Mouse (Mus musculus) CD8-positive naive resting alpha-beta T cell, adult 2 months (primary cell): Measurements from ENCODE around the gene Raly.

Experiments
- DNase-seq, 2 experiments: peaks; one replicate each; pipeline ENCODE4 v3.0.0; 2022; ENCODE audit warnings: low read depth in 2 of 2, low spot score in 2 of 2

Gene Raly

GRCm38 (mm10) chr2:154790656-154791483 lies at the start of gene Raly, which contains the start of gene a:
Gene Raly, plus strand, starts transcription at chr2:154791096.
Gene a, plus strand, starts transcription at chr2:154791402.
- DNase-seq: peak; percentile 96

- DNase-seq: no peak
Measured at GRCm38 (mm10) chr2:154742911-154743819, 47.7 kb upstream of the Raly start.

DNA sequence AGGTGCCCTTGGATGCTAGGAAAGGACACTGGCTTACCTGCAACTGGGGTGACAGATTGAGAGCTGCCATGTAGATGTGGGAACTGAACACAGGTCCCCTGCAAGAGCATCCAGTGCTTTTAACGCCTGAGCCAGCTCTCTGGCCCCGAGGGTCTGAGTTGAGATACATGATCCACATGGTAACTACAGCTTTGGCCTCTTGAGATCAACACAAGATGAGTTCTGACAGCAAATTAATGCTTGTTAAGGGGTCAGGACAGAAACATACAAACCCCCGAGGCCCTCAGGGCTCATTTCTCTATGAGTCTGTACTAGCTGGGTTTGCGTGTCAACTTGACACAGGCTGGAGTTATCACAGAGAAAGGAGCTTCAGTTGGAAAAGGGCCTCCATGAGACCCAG lies 47.0 kb upstream of the Raly start:
- DNase-seq: no peak

- DNase-seq: no peak
Measured at GRCm38 (mm10) chr2:154748383-154748782, 42.5 kb upstream of the Raly start.

- no peak for DNase-seq
Measured at GRCm38 (mm10) chr2:154749046-154750036, 41.6 kb upstream of the Raly start.

DNA sequence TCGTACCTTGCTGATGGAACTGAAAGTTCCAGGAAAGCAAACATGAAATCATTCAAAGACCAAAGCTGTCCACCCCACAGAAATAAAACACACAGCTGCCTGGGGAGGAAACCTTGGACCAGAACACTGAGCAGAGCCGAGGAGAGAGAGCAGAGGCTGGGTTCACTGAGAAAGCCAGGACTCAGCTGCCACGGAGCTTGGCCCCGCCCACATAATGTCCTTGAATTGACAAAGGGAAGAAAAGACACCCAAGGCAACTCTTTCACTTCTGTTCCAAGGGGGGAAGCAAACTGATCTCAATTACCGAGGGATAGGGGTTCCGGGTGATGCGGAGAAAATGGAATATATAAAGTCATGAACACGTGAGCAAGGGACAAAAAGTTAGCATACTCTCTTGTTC lies 39.0 kb upstream of the Raly start:
- DNase-seq: no peak

- peak in 1 of 2 experiments; percentile 25 for DNase-seq
Measured at GRCm38 (mm10) chr2:154754068-154754560, 36.8 kb upstream of the Raly start.

DNA sequence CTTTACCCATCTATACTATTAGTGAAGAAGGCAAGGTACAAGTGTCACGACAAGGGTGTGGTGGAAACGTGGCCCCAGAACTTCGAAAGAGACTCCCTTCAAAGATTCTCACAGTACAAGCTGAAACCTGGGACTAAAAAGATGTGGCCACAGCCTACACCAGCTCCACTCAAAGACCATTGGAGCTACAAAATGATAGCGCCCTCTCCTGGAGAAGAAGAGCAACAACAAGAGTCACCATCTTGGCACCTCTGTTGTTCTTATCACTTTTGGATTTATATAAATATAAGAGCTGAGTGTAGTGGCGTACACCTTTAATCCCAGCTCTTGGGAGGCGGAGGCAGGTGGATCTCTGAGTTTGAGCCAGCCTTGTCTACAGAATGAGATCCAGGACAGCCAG lies 35.1 kb upstream of the Raly start:
- DNase-seq: no peak

- DNase-seq: no peak
Measured at GRCm38 (mm10) chr2:154757691-154758090, 33.2 kb upstream of the Raly start.

DNA sequence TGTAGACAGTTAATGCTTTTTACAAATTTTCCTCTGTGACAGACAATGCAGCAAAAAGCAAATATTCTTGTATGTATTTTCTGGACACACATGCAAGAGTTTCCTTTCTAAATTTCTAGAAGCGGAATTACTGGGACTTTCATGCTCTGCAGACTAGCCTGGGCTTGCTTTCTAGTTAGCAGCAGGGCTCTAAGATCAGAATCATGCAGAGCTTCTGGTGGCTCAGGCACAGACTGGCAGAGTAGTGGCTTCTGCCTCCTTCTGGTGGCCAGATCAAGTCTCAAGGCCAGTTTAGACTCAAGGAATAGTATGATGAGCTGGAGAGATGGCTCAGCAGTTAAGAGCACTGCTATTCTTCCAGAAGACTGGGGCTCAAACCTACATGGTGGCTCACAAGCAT lies 32.4 kb upstream of the Raly start:
- no peak for DNase-seq

DNA sequence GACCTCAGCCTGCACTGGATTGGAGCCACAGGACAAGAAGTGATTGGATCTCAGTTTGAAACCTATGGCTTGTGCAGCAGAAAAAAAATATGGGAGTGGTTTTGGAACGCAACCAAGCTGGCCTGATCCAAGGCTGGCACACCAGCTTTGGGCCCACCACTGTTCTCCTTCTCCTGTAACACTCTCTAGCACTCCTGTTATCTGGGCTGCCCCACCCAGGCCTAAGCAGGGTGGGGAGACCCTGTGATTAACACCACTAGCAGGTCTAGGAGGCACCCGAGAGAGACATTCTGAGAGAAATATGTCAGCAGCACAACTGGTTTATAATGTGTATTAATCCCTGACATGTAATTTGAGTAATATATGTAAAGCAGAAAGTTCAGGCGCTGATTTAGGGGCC lies 27.7 kb upstream of the Raly start:
- DNase-seq: no peak

DNA sequence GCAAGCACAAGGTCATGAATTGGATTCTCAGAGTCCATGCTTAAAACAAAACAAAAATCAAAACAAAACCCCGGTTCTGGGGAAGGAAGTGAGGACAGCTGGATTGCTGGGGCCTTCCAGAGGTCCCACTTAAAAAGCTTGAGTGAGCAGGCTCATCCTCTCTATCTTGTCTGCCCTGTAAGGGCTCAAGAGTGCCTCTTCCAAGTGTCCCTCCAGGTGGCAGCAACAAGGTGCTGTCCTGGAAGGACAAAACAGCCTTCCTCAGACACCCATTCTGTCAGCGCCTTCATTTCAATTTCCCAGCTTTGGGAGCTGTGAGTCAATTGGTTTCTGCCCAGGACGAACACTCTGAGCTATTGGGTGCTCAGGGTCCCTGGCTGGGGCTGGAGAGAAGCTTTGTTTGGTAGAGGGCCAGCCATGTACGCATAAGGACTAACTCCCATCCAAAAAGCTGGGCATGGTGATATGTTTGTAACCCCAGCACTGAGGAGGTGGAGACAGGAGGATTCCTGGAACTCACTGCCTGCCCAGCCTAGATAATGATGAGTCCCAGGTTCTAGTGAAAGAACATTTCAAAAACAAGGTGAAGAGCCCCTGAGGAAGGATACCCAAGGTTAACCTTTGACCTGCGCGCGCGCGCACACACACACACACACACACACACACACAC lies 25.9 kb upstream of the Raly start:
- no peak for DNase-seq

DNA sequence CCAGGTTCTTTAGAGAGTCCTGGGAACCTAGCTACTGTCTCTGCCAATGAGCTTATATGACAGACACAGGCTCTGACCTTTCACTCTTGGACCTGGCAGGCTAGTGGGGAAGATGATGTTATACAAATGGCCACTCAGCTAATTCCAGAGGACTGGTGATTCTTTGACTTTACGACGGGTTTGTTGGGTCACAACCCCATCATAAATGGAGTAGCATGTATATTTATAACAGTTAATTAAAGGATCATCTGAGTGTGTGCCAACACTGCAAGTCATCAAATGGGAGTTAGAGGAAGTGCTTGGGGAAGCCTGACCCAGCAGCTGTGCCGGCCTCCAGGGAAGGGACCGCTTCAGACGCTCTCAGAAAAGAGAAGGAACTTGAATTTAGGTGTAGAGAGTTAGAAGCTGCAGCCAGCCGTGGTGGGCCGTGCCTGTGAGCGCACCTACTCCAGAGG lies 25.3 kb upstream of the Raly start:
- DNase-seq: no peak

DNA sequence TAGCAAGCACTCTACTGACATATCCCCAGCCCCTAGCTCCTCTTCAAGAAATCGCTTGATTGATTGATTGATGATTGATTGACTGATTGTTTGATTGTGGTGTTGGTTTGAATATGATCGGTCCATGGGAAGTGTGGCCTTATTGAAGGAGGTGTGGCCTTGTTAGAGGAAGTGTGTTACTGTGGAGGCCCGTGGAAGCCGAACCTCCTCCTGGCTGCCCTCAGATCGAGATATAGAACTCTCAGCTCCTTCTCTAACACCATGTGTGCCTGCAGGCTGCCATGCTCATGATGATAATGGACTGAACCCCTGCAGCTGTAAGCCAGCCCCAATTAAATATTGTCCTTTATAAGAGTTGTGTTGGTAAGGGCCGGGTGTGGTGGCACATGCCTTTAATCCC lies 23.8 kb upstream of the Raly start:
- no peak for DNase-seq

DNA sequence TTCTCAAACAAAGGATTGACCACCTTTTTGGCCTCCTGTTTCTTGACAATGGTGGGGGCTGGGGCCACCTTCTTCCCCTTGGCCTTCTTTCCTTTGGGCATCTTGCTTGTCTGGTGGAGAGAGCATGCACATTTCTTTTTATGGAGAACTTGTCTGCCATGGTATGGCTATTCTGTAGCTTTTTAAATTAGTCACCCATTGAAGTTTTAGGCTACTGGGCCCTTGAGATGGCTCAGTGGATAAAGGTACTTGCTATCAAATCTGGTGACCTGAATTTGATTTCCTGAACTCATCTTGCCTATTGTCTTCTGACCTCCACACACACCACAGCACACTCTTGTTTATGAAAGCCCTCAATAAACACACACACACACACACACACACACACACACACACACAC lies 21.0 kb upstream of the Raly start, which contains the start of gene Gm14214:
TSS of gene Gm14214 (minus strand) at position 101 of the 400 bp plus-strand sequence.
- DNase-seq: no peak

GRCm38 (mm10) chr2:154771604-154772003 lies 19.3 kb upstream of the Raly start:
- DNase-seq: no peak

- DNase-seq: peak; percentile 28 to 48
Measured at GRCm38 (mm10) chr2:154774032-154774431, 16.9 kb upstream of the Raly start.

GRCm38 (mm10) chr2:154776496-154776895 lies 14.4 kb upstream of the Raly start:
- DNase-seq: no peak

GRCm38 (mm10) chr2:154779648-154780047 lies 11.2 kb upstream of the Raly start:
- no peak for DNase-seq

DNA sequence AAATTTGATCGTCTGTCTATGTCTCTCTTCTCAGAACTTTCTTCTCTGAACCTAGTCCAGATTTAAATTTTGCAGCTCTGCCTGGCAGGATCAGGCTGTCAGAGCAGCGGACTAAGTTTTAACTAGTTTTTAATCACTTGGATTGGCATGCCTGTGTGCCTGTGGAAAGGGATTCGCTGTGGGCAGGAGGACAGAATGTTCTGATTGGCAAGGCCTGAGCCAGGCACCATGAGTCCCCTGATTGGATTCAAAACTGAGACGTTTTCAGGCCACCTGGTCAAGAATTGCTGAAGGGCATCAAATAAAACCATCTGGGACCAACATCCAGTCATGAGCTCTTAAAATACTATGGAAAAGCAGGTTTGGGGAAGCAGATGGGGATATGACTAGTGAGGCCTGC lies 8.5 kb upstream of the Raly start:
- DNase-seq: no peak
